Mouse (Mus musculus): Measurements from ENCODE around the gene Foxo1. TPM values are rescaled to one million over a fixed set of nuclear protein-coding genes. Genes with fewer than 3 reads are reported as not detected.

Gene Foxo1
- polyA plus RNA-seq, 1 experiment = 5.8 TPM

DNA sequence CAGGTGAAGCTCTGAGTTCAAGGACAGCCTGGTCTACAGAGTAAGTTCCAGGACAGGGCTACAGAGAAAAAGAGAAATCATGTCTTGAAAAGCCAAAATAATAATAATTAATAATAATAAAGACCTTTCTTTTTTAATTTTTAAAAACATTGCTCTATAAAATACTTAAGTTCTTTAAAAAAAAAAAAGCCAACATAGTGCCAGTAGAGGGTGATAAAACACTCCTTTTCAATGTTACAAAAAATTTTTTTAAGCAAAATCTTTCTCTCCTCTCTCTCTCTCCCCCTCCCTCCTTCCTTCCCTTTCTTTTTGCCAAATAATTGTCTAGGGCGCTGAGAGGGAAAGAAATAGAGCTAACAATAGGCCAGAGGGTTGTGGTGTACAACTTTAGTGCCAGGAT lies 17.0 kb upstream of the Foxo1 start:
- TF ChIP-seq POLR2A (IDR thresholded peaks at IDR 0.05; ENCODE audit: borderline replicate concordance, extremely low read depth, insufficient read depth, insufficient read length, poor library complexity, severe bottlenecking) (no peak), CTCF (IDR thresholded peaks at IDR 0.05; ENCODE audit: borderline replicate concordance, extremely low read depth, insufficient read depth, insufficient read length) (no peak)
- no peak for DNase-seq (ENCODE audit: low read depth)

DNA sequence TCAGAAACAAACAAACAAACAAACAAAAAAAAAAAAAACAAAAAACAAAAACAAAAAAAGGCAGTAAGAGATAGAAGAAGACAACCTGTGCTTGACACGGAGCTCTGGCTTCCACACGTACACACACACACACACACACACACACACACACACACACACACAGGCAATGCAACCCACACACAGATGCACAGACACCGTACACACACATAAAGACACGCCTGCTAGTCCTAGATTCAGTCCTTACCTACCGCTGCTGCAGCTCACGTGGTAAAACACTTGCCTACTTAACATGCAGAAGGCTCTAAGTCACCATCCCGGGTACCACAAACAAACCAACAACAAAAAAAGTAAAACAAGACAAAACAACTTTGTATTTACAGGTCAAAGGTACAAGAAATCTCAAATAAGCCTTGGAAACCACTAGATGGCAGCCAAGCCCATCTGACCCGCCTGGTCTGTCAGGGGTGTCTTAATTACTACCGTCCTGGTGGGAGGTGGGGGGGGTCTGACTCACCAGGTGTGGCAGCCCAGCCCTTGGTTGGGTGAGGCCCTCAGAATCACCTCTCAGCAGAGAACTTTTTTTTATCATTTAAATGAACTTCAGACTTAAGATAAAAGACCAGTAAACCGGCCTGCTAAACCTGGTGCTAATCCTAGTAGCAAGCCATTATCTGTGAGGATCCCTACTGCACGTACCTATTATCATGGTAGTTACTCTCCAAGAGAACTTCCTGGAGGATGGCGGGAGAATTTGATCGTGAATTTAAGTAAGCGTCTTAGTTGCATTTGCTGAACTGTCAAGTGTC lies 14.3 kb upstream of the Foxo1 start:
- DNase-seq (ENCODE audit: low read depth) = peak; percentile 47
- TF ChIP-seq POLR2A (IDR thresholded peaks at IDR 0.05; ENCODE audit: borderline replicate concordance, extremely low read depth, insufficient read depth, insufficient read length, poor library complexity, severe bottlenecking) (no peak), CTCF (IDR thresholded peaks at IDR 0.05; ENCODE audit: borderline replicate concordance, extremely low read depth, insufficient read depth, insufficient read length) (peak; percentile 48; the same call in 1 of the 2 replicates)

DNA sequence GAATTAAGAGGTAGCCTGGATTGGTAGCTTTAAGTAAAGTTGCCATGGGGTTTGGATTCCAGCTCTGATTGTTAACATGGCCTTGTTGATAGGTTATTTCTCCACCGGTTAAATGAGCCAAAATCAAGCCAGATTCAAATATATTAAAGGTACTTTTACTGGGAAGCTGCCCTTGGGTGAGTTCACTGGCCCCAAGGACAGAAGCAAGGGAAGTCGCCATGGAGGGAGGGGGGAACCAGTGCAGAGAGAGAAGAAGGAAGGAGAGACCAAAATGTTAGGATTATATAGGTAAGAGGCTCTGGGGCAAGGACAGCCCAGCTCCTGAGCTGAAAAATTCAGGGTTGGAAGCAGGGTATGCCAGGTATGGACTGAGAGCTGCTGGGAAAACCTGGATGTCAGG lies 13.6 kb upstream of the Foxo1 start:
- no peak for TF ChIP-seq POLR2A (IDR thresholded peaks at IDR 0.05; ENCODE audit: borderline replicate concordance, extremely low read depth, insufficient read depth, insufficient read length, poor library complexity, severe bottlenecking)
- no peak for TF ChIP-seq CTCF (IDR thresholded peaks at IDR 0.05; ENCODE audit: borderline replicate concordance, extremely low read depth, insufficient read depth, insufficient read length)
- DNase-seq (ENCODE audit: low read depth) = no peak

DNA sequence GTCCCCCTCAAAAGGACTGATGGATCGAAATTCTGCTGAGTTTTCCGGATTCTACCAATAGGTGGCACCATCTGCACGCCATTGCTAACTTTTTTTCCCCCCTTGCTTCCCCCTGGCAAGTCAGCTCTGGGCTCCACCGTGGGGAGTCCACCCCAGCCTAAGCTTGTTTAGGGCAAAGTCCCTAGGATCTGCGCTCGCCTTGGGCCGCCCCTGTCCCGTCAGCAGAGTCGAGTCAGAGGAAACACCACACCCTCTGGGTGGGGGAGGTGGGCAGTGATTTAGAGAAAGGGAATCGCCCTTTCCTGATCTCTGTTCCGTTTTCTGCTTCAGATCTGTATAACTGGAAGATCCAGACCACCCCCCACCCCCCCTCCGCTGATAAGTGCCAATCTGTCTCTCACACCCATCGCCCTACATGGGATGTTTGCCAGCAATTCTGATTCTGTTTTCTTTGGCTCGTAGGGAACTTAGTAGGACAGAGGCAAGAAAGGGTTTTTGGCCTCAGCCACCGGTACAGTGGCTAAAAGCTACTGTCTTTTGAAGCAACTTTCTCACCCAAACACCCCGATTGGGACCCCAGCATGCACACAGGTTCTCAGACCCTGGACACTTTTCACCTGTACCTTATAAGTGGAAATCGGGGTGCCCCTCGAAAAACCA lies 10.2 kb upstream of the Foxo1 start:
- peak; percentile 76 for TF ChIP-seq CTCF (IDR thresholded peaks at IDR 0.05; ENCODE audit: borderline replicate concordance, extremely low read depth, insufficient read depth, insufficient read length)
- no peak for TF ChIP-seq POLR2A (IDR thresholded peaks at IDR 0.05; ENCODE audit: borderline replicate concordance, extremely low read depth, insufficient read depth, insufficient read length, poor library complexity, severe bottlenecking)
- DNase-seq (ENCODE audit: low read depth) = peak; percentile 78

DNA sequence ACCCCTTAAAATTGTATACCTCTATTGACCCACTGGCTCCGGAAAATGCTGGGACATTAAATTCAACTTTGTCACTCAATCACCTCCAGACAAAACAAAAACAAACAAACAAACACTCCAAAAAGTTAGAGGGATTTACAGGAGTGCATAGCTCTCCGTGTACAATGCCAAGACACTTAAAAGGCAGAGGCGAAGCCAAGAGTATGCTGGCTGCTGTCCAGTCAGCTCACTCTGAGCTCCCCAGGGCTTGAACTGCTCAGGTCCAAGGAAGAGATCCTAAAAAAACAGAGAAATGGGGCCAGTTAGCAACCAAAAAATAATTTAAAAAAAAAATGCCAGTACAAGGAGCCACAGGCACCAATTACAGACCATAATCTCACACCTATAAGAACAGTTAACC lies 9.6 kb upstream of the Foxo1 start:
- DNase-seq (ENCODE audit: low read depth) = peak; percentile 71
- TF ChIP-seq CTCF (IDR thresholded peaks at IDR 0.05; ENCODE audit: borderline replicate concordance, extremely low read depth, insufficient read depth, insufficient read length) (no peak), POLR2A (IDR thresholded peaks at IDR 0.05; ENCODE audit: borderline replicate concordance, extremely low read depth, insufficient read depth, insufficient read length, poor library complexity, severe bottlenecking) (no peak)

DNA sequence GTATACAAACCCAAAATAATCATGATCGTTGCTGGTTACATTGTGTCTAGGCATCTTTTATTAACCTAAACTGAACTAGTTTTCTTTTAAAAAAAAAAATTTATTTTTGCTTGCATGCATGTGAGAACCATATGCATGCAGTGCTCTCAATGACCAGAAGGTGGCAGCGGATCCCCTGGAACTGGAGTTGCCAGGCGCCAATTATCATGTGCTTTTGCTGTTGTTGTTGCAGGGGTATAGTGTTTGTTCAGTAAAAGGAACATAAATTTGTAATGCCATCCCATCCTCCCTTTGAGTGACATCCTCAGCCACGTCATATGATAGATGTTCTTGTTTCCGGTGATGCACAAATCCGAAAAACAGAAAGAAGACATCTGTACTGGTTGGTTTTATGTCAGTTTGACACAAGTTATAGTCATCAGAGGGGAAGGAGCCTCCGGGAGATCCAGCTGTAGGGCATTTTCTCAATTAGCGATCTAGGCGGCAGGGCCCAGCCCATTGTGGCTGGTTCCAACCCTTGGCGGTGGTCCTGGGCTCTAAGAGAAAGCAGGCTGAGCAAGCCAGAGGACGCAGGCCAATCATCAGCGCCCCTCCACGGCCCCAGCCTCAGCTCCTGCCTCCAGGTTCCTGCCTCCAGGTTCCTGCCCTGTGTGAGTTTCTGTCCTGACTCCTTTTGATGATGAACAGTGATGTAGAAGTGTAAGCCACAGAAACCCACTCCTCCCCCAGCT lies 5.5 kb upstream of the Foxo1 start:
- DNase-seq (ENCODE audit: low read depth) = peak; percentile 88
- TF ChIP-seq CTCF (IDR thresholded peaks at IDR 0.05; ENCODE audit: borderline replicate concordance, extremely low read depth, insufficient read depth, insufficient read length) (peak; percentile 91), POLR2A (IDR thresholded peaks at IDR 0.05; ENCODE audit: borderline replicate concordance, extremely low read depth, insufficient read depth, insufficient read length, poor library complexity, severe bottlenecking) (no peak)

DNA sequence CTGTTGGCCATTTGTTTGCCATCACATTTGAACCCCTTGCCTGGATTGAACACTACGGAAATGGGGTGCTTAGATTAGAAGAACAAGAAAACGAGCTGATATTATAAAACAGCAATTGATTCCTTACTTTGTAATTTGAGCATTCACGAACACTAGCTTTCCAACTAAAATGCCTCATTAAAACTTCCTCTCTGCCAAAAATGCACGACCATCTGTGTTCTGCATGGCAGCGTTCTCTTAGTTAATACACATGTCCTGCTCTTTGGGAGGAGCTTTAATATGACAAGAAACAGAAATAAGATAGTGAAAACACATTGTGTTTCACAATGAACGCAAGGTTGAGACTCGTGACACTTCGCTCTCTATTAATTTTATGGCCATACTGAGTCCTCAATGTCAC lies 3.8 kb upstream of the Foxo1 start:
- TF ChIP-seq POLR2A (IDR thresholded peaks at IDR 0.05; ENCODE audit: borderline replicate concordance, extremely low read depth, insufficient read depth, insufficient read length, poor library complexity, severe bottlenecking) (no peak), CTCF (IDR thresholded peaks at IDR 0.05; ENCODE audit: borderline replicate concordance, extremely low read depth, insufficient read depth, insufficient read length) (no peak)

DNA sequence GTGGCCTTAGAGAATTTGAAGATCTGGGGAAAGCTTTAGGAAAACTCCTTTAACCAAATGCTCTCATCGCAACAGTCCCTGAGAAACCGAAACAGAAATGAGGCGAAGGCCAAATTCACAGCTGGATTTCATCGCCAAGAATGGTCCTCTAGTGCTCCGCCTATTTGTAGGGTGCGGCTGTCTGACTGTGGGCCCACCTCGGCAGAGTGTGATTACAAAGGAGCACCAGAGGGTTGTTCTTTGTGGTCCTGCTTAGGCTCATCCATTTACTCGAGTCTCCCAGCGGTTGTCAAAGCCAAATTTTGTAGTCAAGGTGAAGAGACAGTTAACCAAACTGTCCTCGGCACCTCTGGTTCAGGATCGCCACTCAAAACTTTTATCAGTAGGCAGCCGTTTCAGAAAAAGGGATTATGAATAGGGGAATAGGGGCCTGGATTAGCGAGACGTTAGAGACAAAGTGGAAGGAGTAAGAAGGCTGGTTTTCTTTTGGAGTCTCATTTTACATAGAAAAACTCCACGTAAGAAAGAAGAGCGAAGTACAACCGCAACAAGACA lies 1.5 kb upstream of the Foxo1 start:
- no peak for DNase-seq (ENCODE audit: low read depth)
- no peak for TF ChIP-seq POLR2A (IDR thresholded peaks at IDR 0.05; ENCODE audit: borderline replicate concordance, extremely low read depth, insufficient read depth, insufficient read length, poor library complexity, severe bottlenecking)
- no peak for TF ChIP-seq CTCF (IDR thresholded peaks at IDR 0.05; ENCODE audit: borderline replicate concordance, extremely low read depth, insufficient read depth, insufficient read length)

More for the DNA sequence above, 3.8 kb upstream of the Foxo1 start:
- peak; percentile 80 for DNase-seq (ENCODE audit: low read depth)

DNA sequence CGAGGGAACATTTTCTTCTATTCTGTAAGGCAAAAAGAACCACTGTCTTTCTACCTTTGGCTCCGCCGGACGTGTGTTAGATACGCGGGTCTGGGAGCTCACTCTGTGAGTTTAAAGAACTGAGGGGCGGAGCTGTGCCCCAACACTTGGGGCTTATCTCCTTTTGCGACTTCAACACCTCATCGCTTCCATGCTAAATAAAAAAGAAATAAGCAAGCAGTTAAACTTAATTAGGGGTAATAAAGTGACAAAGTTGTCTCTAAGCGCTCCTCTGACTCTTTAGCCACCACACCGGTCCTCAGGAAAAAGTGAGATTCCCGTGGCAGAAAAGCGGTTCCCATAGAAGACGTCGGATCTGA lies 864 bp upstream of the Foxo1 start:
- TF ChIP-seq CTCF (IDR thresholded peaks at IDR 0.05; ENCODE audit: borderline replicate concordance, extremely low read depth, insufficient read depth, insufficient read length) (no peak), POLR2A (IDR thresholded peaks at IDR 0.05; ENCODE audit: borderline replicate concordance, extremely low read depth, insufficient read depth, insufficient read length, poor library complexity, severe bottlenecking) (no peak)
- DNase-seq (ENCODE audit: low read depth) = no peak

DNA sequence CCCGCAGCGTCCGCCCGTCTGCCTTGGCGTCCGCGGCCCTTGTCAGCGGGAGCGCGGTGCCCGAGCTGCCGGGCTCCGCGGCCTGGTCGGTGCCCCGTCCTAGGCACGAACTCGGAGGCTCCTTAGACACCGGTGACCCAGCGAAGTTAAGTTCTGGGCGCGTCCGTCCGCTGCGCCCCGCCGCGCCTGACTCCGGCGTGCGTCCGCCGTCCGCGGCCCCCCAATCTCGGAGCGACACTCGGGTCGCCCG lies 276 bp downstream of the Foxo1 start:
- TF ChIP-seq POLR2A (IDR thresholded peaks at IDR 0.05; ENCODE audit: borderline replicate concordance, extremely low read depth, insufficient read depth, insufficient read length, poor library complexity, severe bottlenecking) (no peak), CTCF (IDR thresholded peaks at IDR 0.05; ENCODE audit: borderline replicate concordance, extremely low read depth, insufficient read depth, insufficient read length) (no peak)
- DNase-seq (ENCODE audit: low read depth) = no peak

All from brain, embryonic 14.5 days (tissue).